Mouse (Mus musculus): ENCODE results near the gene Gm20807.
"Not testable (repeated sequence)": the region's sequence is repeated elsewhere in the genome, so short reads cannot be mapped to it uniquely, and the experiment has no call there.

Gm20807 gene

DNA sequence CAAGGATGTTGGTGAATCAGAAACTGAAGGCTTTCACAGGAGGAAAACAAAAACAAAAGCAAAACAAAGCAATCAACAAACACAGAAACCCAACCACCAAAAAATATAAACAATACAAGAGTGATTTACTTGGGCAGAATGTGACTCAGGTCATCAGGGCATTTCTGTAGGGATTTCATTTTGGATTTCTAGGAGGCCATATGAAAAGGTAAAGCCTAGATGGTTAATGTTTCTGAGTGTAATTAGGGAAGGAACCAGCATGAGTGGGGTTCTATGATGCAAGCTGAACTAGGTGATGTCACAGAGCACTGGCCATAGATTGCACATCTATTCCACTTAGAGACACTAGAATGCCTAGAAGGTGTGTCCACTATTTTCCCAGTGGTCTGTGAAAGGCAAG, at the start of gene Gm20807:
Gene Gm20807 (plus strand): TSS at position 301 of the 400 bp plus-strand sequence.
- not testable (repeated sequence) for DNase-seq (ENCODE audit: low spot score)
